Mouse (Mus musculus): ENCODE data around the gene Klf7.

GRCm38 (mm10) chr1:64088604-64089320, 33.3 kb downstream of the Klf7 start:
- TF ChIP-seq CTCF (IDR thresholded peaks at IDR 0.05; ENCODE audit: borderline replicate concordance, control insufficient read depth, extremely low read depth, insufficient read depth, low read length, poor library complexity) (no peak), POLR2A (IDR thresholded peaks at IDR 0.05; ENCODE audit: control insufficient read depth, extremely low read depth, insufficient read depth, low read length, poor library complexity) (no peak)

Data from thymus, adult 2 months (tissue).